Mouse (Mus musculus): Measurements from ENCODE around the gene Tmprss4.

GRCm38 (mm10) chr9:45145533-45146266, 58.2 kb downstream of the Tmprss4 start:
- no peak for TF ChIP-seq CTCF (IDR thresholded peaks at IDR 0.05; ENCODE audit: low read depth, low read length)
- no peak for TF ChIP-seq POLR2A (IDR thresholded peaks at IDR 0.05; ENCODE audit: insufficient read depth, low read length)

Data from ES-Bruce4 (cell line).